Mouse (Mus musculus) liver, embryonic 14.5 days (tissue): ENCODE results near the gene Mob1a. TPM values are rescaled to one million over a fixed set of nuclear protein-coding genes. Genes with fewer than 3 reads are reported as not detected.
"Not testable (repeated sequence)": the region's sequence is repeated elsewhere in the genome, so short reads cannot be mapped to it uniquely, and the experiment has no call there.

Experiments
- ATAC-seq: fragments of 200-750 bp; cut with Nextera tagmentation; 2 replicates; pipeline ENCODE4 v1.8.0; 2017; ENCODE audit warnings: moderate number of reproducible peaks, mild to moderate bottlenecking, moderate library complexity; ENCODE audit not compliant: insufficient read depth
- DNase-seq, 3 experiments: peaks; one replicate each; pipeline ENCODE4 v3.0.0-alpha.2; 2012 to 2013; ENCODE audit warnings: low read depth in 3 of 3, low spot score in 3 of 3
- H3K27ac ChIP-seq: fragments of 300-500 bp; sonication (generic); 2 replicates; pipeline ENCODE4 v1.5.1; 2014; ENCODE audit warnings: moderate library complexity, mild to moderate bottlenecking, control low read depth, inconsistent platforms
- H3K27me3 ChIP-seq: fragments of 300-500 bp; sonication (generic); 2 replicates; pipeline ENCODE4 v1.6.1; 2014; ENCODE audit warnings: mild to moderate bottlenecking, low read length, moderate library complexity; ENCODE audit not compliant: control insufficient read depth, insufficient read depth
- H3K36me3 ChIP-seq: fragments of 300-500 bp; sonication (generic); replicated peaks from 2 replicates; pipeline ENCODE4 v1.6.1; 2014; ENCODE audit warnings: low read depth; ENCODE audit not compliant: control insufficient read depth, insufficient read depth
- H3K4me1 ChIP-seq, 2 experiments: fragments of 200-500 bp in 1 of 2; fragments of 300-500 bp in 1 of 2; sonication (generic) in 1 of 2; replicated peaks; 2 replicates each; pipeline ENCODE4 v1.6.1; 2012 to 2014; ENCODE audit warnings: antibody characterized with exemption in 1 of 2, inconsistent platforms in 1 of 2, low read length in 1 of 2; ENCODE audit not compliant: control insufficient read depth in 2 of 2, insufficient read depth in 2 of 2
- H3K4me2 ChIP-seq: fragments of 300-500 bp; sonication (generic); 2 replicates; pipeline ENCODE4 v1.6.1; 2014; ENCODE audit warnings: low read depth, mild to moderate bottlenecking, control low read depth, moderate library complexity
- H3K4me3 ChIP-seq, 2 experiments: fragments of 200-500 bp in 1 of 2; fragments of 300-500 bp in 1 of 2; sonication (generic) in 1 of 2; 2 replicates each; pipeline ENCODE4 v1.5.1; 2012 to 2014; ENCODE audit warnings: low read depth in 2 of 2, low read length in 2 of 2, mild to moderate bottlenecking in 2 of 2, control low read depth in 1 of 2, inconsistent platforms in 1 of 2, moderate library complexity in 1 of 2; ENCODE audit not compliant: insufficient read depth in 1 of 2
- H3K9ac ChIP-seq: fragments of 300-500 bp; sonication (generic); replicated peaks from 2 replicates; pipeline ENCODE4 v1.6.1; 2014; ENCODE audit warnings: mild to moderate bottlenecking, control low read depth, moderate library complexity
- H3K9me3 ChIP-seq: fragments of 300-500 bp; sonication (generic); 2 replicates; pipeline ENCODE4 v1.6.1; 2016; ENCODE audit warnings: low read length, mixed read lengths; ENCODE audit not compliant: control insufficient read depth
- CTCF ChIP-seq: IDR thresholded peaks from 2 replicates; pipeline ENCODE4 v1.5.1; 2016; ENCODE audit warnings: antibody characterized with exemption, low read depth, control low read depth
- EP300 ChIP-seq: IDR thresholded peaks from 2 replicates; pipeline ENCODE4 v1.6.1; 2016; ENCODE audit warnings: antibody characterized with exemption, low read depth
- WGBS: fragments of 180-500 bp; shearing (Covaris S2); extraction: QIAGEN DNeasy Blood & Tissue Kit; methylation state at CpG from one replicate; pipeline ENCODE4 v1.1.7; 2014; ENCODE audit not compliant: insufficient replicate concordance; 5-methylcytosine and 5-hydroxymethylcytosine counted together
- polyA plus RNA-seq, 2 experiments: library from polyadenylated mRNA; depleted of rRNA in 1 of 2; stranded (reverse) in 1 of 2; unstranded in 1 of 2; fragments of >200 nt; fragmentation: Nextera tagmentation in 1 of 2; extraction: Ambion mirVana in 1 of 2; gene quantifications; 2 replicates each; pipeline versions ENCODE4 v1.2.1 to v1.2.3; 2012 to 2014

Gene Mob1a
- polyA plus RNA-seq, 2 experiments: 25.2 to 39.4 TPM

DNA sequence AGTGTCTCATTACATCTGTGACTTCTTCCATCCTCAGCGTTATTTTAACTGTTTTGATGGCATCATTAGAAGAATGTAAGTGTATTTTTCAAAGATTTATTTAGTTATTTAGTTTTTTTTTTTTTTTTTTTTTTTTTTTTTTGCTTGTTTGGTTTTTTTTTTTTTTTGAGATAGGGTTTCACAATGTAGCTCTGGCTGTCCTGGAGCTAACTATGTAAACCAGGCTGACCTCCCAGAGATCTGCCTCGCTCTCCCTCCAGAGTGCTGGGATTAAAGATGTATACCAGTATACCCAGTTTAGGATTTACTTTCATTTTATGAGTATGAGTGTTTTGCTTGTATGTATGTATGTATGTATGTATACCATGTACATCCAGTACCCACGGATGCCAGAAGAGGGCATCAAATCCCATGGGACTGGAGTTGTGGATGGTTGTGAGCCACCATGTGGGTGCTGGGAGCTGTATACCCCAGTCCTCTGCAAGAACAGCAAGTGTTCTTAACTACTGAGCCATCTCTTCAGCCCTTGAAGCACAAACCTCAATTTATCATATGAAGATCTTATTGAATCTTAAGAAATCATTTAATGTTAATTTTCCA is 1.9 kb downstream of the Mob1a start:
- Histone ChIP-seq H3K9ac (peak overlapping the region; percentile 96), H3K4me3 (peak overlapping the region in 1 of 2 experiments; percentile 95; a peak in 2 of 4 replicates), H3K27me3 (no peaks in the 10 kb centered on the region), H3K36me3 (peaks cover 47% of the 10 kb centered on the region), H3K4me1 (peaks cover 15 to 17% of the 10 kb centered on the region in 2 experiments), H3K4me2 (peak overlapping the region; percentile 87), H3K9me3 (no peaks in the 10 kb centered on the region), H3K27ac (no peak overlapping the region)
- DNase-seq (no peak), ATAC-seq (no peak)
- 82% methylated on average over 3 of the region's 3 CpGs for WGBS
- peak; percentile 48 for TF ChIP-seq CTCF
- TF ChIP-seq EP300: no peak

DNA sequence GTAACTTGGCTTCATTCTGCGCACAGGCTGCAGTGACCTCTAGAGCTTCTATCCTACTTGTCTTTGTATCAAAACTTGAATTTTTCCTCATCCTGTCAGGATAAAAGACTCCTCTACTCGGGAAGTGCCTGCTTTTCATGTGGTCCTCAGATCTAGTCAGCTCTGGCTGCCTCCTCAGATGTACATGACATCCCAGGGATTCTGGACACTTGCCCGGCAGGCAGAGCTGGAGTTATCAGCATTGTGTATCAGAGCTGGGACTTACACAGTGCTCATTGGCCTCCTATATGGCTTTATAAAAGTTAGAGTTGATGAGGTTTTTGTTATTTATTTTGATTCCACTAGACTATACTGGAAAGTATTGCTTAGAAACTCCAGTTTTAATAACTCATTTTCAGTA is 15.6 kb downstream of the Mob1a start:
- no peak for TF ChIP-seq EP300
- TF ChIP-seq CTCF: no peak
- no peak for DNase-seq
- H3K9ac ChIP-seq: no peak overlapping the region
- H3K27me3 ChIP-seq: no peaks in the 10 kb centered on the region
- 77% methylated on average over 3 of the region's 3 CpGs for WGBS
- no peak overlapping the region for H3K27ac ChIP-seq
- H3K9me3 ChIP-seq: no peaks in the 10 kb centered on the region
- no peak overlapping the region for H3K4me2 ChIP-seq
- ATAC-seq: no peak
- no peak overlapping the region for H3K4me3 ChIP-seq
- H3K4me1 ChIP-seq: no peaks in the 10 kb centered on the region
- peaks cover 52% of the 10 kb centered on the region for H3K36me3 ChIP-seq

GRCm38 (mm10) chr6:83342957-83343356 is 17.1 kb downstream of the Mob1a start:
- Histone ChIP-seq H3K27ac (no peak overlapping the region), H3K36me3 (peaks cover 46% of the 10 kb centered on the region), H3K4me2 (no peak overlapping the region), H3K27me3 (no peaks in the 10 kb centered on the region), H3K4me3 (no peak overlapping the region), H3K9ac (no peak overlapping the region), H3K4me1 (no peaks in the 10 kb centered on the region), H3K9me3 (no peaks in the 10 kb centered on the region)
- ATAC-seq (no peak), DNase-seq (no peak)
- WGBS: 88% methylated on average over 2 of the region's 2 CpGs
- TF ChIP-seq EP300 (no peak), CTCF (no peak)

GRCm38 (mm10) chr6:83345285-83345684 is 19.5 kb downstream of the Mob1a start:
- WGBS: 82% methylated on average over 8 of the region's 8 CpGs
- DNase-seq, ATAC-seq: not testable (repeated sequence)

GRCm38 (mm10) chr6:83347916-83348315 is 22.1 kb downstream of the Mob1a start:
- TF ChIP-seq EP300 (no peak), CTCF (no peak)
- Histone ChIP-seq H3K36me3 (peaks cover 4% of the 10 kb centered on the region), H3K4me1 (peaks cover 26 to 34% of the 10 kb centered on the region in 2 experiments), H3K4me3 (no peak overlapping the region), H3K4me2 (no peak overlapping the region), H3K9ac (no peak overlapping the region), H3K27me3 (no peaks in the 10 kb centered on the region), H3K9me3 (no peaks in the 10 kb centered on the region), H3K27ac (no peak overlapping the region)
- WGBS: 69% methylated on average over 3 of the region's 3 CpGs
- ATAC-seq (no peak), DNase-seq (no peak)

More at GRCm38 (mm10) chr6:83345285-83345684, 19.5 kb downstream of the Mob1a start:
- not testable (repeated sequence) for H3K27me3 ChIP-seq, H3K27ac ChIP-seq, H3K4me2 ChIP-seq, H3K9me3 ChIP-seq, H3K9ac ChIP-seq, H3K4me3 ChIP-seq
- peaks cover 23% of the 10 kb centered on the region for H3K36me3 ChIP-seq
- H3K4me1 ChIP-seq: peaks cover 5 to 12% of the 10 kb centered on the region in 2 experiments; a peak in 3 of 4 replicates
